Mouse (Mus musculus): ENCODE data around the gene Adamts3. TPM values are rescaled to one million over a fixed set of nuclear protein-coding genes. Genes with fewer than 3 reads are reported as not detected.

Gene Adamts3
- total RNA-seq, 1 experiment, result 1.2 TPM

DNA sequence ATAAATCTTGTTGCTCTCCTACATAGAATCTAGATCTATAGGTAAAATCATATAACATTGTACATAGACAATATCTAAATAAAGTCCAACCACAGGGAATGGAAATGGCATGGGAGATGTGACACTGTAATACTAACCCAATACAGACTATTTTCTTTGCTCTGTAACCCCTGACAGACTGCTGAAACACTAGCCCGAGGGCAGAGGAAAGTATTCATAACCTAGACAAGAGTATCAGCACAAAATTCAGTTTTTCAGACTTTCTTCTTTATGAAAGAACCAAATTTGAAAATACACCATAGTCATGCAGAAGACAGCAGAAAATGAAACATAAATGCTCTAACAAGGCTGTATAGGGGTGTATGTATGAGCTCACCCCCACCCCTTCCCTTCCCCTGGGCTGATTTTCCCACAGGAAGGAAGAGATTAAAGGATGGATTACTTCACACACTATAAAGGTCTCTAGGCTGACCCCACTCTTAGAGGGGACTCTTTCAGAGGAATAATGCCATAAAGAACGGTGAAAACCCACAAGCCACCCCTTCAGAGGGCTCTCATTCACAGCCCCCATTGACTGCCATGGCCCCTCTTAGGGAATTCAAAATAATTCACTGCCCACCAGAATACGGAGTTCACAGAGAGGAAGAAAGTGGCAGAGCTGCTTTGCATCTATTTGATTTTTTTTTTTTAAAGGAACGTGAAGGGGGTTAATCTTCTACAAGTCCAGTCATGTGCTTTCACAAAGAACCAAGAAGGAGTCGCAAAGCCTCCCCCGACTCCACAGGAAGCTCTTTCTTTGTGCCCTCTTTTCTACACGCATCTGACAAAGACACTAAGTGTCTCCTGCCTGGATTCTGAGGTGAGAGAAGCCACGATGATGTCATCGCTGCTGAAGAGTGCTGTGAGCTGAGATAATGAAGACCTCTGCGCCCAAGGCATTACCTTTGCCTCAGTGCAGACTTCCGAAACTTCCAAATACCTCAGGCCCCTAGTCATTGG, 119.6 kb downstream of the Adamts3 start:
- in situ Hi-C loops (cut with MboI; ENCODE audit: low sequenced_read_pairs in 2 of 2, unreplicated experiment in 2 of 2), result no loop called here
- Histone ChIP-seq H3K4me3 (ENCODE audit: insufficient read depth in 1 of 2, low read depth in 1 of 2, low read length in 2 of 2, poor library complexity in 1 of 2, severe bottlenecking in 1 of 2) (no peak overlapping the region), H3K9me3 (ENCODE audit: control insufficient read depth, insufficient read depth, low read depth, low read length) (no peaks in the 10 kb centered on the region), H3K36me3 (ENCODE audit: control insufficient read depth, insufficient read depth, low read length, poor library complexity, severe bottlenecking) (no peaks in the 10 kb centered on the region), H3K4me1 (ENCODE audit: control insufficient read depth in 2 of 2, insufficient read depth in 2 of 2, low read length in 2 of 2, poor library complexity in 1 of 2) (no peaks in the 10 kb centered on the region), H3K27ac (ENCODE audit: insufficient read depth, low read depth, low read length, poor library complexity, severe bottlenecking) (no peak overlapping the region), H3K9ac (ENCODE audit: insufficient read depth, low read depth, low read length, poor library complexity, severe bottlenecking) (no peak overlapping the region)
- no peak for TF ChIP-seq HCFC1 (IDR thresholded peaks at IDR 0.05; ENCODE audit: borderline replicate concordance, insufficient read depth, low read length)
- no peak for TF ChIP-seq MAFK (IDR thresholded peaks at IDR 0.05; ENCODE audit: insufficient read depth, low read depth, low read length)
- TF ChIP-seq CHD2 (IDR thresholded peaks at IDR 0.05; ENCODE audit: low read depth, low read length), result no peak
- no peak for TF ChIP-seq ZC3H11A (IDR thresholded peaks at IDR 0.05; ENCODE audit: borderline replicate concordance, low read depth, low read length)
- no peak for TF ChIP-seq ZNF384 (IDR thresholded peaks at IDR 0.05; ENCODE audit: low read depth, low read length)
- no peak for DNase-seq (ENCODE audit: low read depth, low spot score)

DNA sequence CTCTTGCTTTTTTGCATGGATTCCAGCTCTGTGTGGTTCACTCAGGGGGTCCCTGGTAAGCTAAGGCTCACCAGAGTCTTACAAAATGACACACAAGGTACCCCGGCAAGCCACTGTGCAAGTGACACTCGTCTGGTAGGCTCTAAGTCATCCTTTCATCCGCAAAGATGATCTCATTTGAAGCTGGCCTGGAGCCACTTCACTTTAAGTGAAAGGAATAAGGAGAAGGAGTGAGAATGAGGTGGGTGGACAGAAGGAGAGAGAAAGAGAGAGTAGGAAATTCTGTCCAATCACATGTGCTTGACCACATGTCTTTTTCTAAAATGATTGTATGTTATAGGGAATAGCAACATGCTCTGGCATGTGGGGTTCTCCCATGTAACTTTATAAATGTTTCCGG, 122.8 kb downstream of the Adamts3 start:
- TF ChIP-seq MAFK (IDR thresholded peaks at IDR 0.05; ENCODE audit: insufficient read depth, low read depth, low read length), result no peak
- no peak for TF ChIP-seq ZC3H11A (IDR thresholded peaks at IDR 0.05; ENCODE audit: borderline replicate concordance, low read depth, low read length)
- no peak for TF ChIP-seq HCFC1 (IDR thresholded peaks at IDR 0.05; ENCODE audit: borderline replicate concordance, insufficient read depth, low read length)
- no peak for TF ChIP-seq ZNF384 (IDR thresholded peaks at IDR 0.05; ENCODE audit: low read depth, low read length)
- no peak for TF ChIP-seq CHD2 (IDR thresholded peaks at IDR 0.05; ENCODE audit: low read depth, low read length)
- no peaks in the 10 kb centered on the region for H3K4me1 ChIP-seq (ENCODE audit: control insufficient read depth in 2 of 2, insufficient read depth in 2 of 2, low read length in 2 of 2, poor library complexity in 1 of 2)
- in situ Hi-C loops (cut with MboI; ENCODE audit: low sequenced_read_pairs in 2 of 2, unreplicated experiment in 2 of 2), result no loop called here
- DNase-seq (ENCODE audit: low read depth, low spot score), result no peak
- H3K27ac ChIP-seq (ENCODE audit: insufficient read depth, low read depth, low read length, poor library complexity, severe bottlenecking), result no peak overlapping the region
- H3K9ac ChIP-seq (ENCODE audit: insufficient read depth, low read depth, low read length, poor library complexity, severe bottlenecking), result no peak overlapping the region
- no peaks in the 10 kb centered on the region for H3K36me3 ChIP-seq (ENCODE audit: control insufficient read depth, insufficient read depth, low read length, poor library complexity, severe bottlenecking)
- no peaks in the 10 kb centered on the region for H3K9me3 ChIP-seq (ENCODE audit: control insufficient read depth, insufficient read depth, low read depth, low read length)
- H3K4me3 ChIP-seq (ENCODE audit: insufficient read depth in 1 of 2, low read depth in 1 of 2, low read length in 2 of 2, poor library complexity in 1 of 2, severe bottlenecking in 1 of 2), result no peak overlapping the region

DNA sequence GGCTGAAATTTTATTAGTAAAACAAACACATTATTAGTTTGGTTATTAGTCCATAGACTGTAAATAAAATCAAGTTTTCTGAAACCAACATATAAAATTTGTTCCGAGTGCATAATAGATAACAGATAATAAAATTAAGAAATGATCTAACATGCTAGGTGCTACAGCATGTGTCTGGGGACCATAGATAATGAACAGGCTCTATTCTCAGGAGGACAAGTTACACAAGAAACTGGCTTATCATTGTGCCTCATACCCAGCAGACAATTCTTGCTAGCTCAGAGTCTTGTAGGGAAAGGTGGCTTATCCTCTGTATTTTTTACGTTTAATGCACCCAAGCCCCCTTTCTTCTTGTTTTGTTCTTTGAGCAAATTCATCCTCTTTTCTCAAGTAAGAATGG, 131.3 kb downstream of the Adamts3 start:
- Histone ChIP-seq H3K27ac (ENCODE audit: insufficient read depth, low read depth, low read length, poor library complexity, severe bottlenecking) (no peak overlapping the region), H3K36me3 (ENCODE audit: control insufficient read depth, insufficient read depth, low read length, poor library complexity, severe bottlenecking) (no peaks in the 10 kb centered on the region), H3K4me1 (ENCODE audit: control insufficient read depth in 2 of 2, insufficient read depth in 2 of 2, low read length in 2 of 2, poor library complexity in 1 of 2) (no peaks in the 10 kb centered on the region), H3K4me3 (ENCODE audit: insufficient read depth in 1 of 2, low read depth in 1 of 2, low read length in 2 of 2, poor library complexity in 1 of 2, severe bottlenecking in 1 of 2) (no peak overlapping the region), H3K9ac (ENCODE audit: insufficient read depth, low read depth, low read length, poor library complexity, severe bottlenecking) (no peak overlapping the region), H3K9me3 (ENCODE audit: control insufficient read depth, insufficient read depth, low read depth, low read length) (no peaks in the 10 kb centered on the region)
- no peak for DNase-seq (ENCODE audit: low read depth, low spot score)
- in situ Hi-C loops (cut with MboI; ENCODE audit: low sequenced_read_pairs in 2 of 2, unreplicated experiment in 2 of 2), result no loop called here
- no peak for TF ChIP-seq ZNF384 (IDR thresholded peaks at IDR 0.05; ENCODE audit: low read depth, low read length)
- TF ChIP-seq HCFC1 (IDR thresholded peaks at IDR 0.05; ENCODE audit: borderline replicate concordance, insufficient read depth, low read length), result no peak
- no peak for TF ChIP-seq ZC3H11A (IDR thresholded peaks at IDR 0.05; ENCODE audit: borderline replicate concordance, low read depth, low read length)
- no peak for TF ChIP-seq CHD2 (IDR thresholded peaks at IDR 0.05; ENCODE audit: low read depth, low read length)
- no peak for TF ChIP-seq MAFK (IDR thresholded peaks at IDR 0.05; ENCODE audit: insufficient read depth, low read depth, low read length)

DNA sequence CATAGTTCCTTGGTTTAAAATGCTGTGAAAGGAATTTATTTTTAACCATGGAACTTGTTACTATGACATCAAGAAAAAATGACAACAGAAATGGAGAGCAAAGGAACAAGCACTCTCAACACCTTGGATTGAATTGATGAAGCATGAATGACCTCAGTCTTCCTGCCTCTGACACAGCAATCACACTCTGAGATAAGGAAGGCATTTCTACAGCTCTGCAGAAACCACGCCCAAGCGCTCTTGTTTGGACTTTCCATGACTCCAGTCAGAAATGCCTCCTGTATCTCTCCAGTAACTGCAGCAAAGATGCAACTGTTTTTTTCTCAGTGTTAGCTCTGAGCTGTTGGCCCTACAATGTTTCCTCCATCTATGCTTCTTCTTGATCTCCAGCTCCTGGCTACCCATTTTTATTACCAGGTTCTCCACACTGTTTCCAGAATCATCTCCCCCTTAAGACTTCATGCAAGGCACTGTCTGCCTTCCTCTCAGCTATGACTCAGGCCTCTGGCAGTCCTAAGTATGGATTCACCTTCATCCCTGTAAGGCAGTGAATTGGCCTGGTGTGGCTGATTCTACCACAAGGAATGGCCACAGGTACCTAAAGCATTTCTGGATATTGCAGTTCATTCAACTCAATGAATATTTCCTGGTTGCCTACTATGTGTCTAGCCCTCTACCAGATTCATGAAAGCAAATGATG, 134.8 kb downstream of the Adamts3 start:
- Histone ChIP-seq H3K36me3 (ENCODE audit: control insufficient read depth, insufficient read depth, low read length, poor library complexity, severe bottlenecking) (no peaks in the 10 kb centered on the region), H3K9ac (ENCODE audit: insufficient read depth, low read depth, low read length, poor library complexity, severe bottlenecking) (no peak overlapping the region), H3K9me3 (ENCODE audit: control insufficient read depth, insufficient read depth, low read depth, low read length) (no peaks in the 10 kb centered on the region), H3K4me3 (ENCODE audit: insufficient read depth in 1 of 2, low read depth in 1 of 2, low read length in 2 of 2, poor library complexity in 1 of 2, severe bottlenecking in 1 of 2) (no peak overlapping the region), H3K4me1 (ENCODE audit: control insufficient read depth in 2 of 2, insufficient read depth in 2 of 2, low read length in 2 of 2, poor library complexity in 1 of 2) (no peaks in the 10 kb centered on the region), H3K27ac (ENCODE audit: insufficient read depth, low read depth, low read length, poor library complexity, severe bottlenecking) (no peak overlapping the region)
- no peak for DNase-seq (ENCODE audit: low read depth, low spot score)
- in situ Hi-C loops (cut with MboI; ENCODE audit: low sequenced_read_pairs in 2 of 2, unreplicated experiment in 2 of 2), result no loop called here
- TF ChIP-seq MAFK (IDR thresholded peaks at IDR 0.05; ENCODE audit: insufficient read depth, low read depth, low read length) (no peak), ZNF384 (IDR thresholded peaks at IDR 0.05; ENCODE audit: low read depth, low read length) (no peak), CHD2 (IDR thresholded peaks at IDR 0.05; ENCODE audit: low read depth, low read length) (no peak), HCFC1 (IDR thresholded peaks at IDR 0.05; ENCODE audit: borderline replicate concordance, insufficient read depth, low read length) (no peak), ZC3H11A (IDR thresholded peaks at IDR 0.05; ENCODE audit: borderline replicate concordance, low read depth, low read length) (no peak)

Data from ES-E14 (cell line).